ENCODE assay signal across 8 mouse cellular contexts in genomic region chr5:76118441-76118840, GRCm38 (mm10). TPM values are rescaled to one million over a fixed set of nuclear protein-coding genes. Genes with fewer than 3 reads are reported as not detected.
DNase-seq lines count a peak whose midpoint lies in the region; ATAC-seq lines count a peak whose summit lies in the region.

No protein-coding gene starts in this region.

- H3K36me3 ChIP-seq in splenic B cell, adult 2 months (ENCODE audit: control insufficient read depth, insufficient read depth, low read length, poor library complexity, severe bottlenecking) = no peaks in the 10 kb centered on the region

- no peaks in the 10 kb centered on the region for H3K27me3 ChIP-seq in splenic B cell, adult 2 months (ENCODE audit: control insufficient read depth, insufficient read depth, low read length, poor library complexity, severe bottlenecking)

- no peak for ATAC-seq in frontal cortex, adult (ENCODE audit: low TSS enrichment)

- DNase-seq in frontal cortex, postnatal 10 days (ENCODE audit: low spot score in 2 of 2) = peak; percentile 20 to 61
- DNase-seq in CD4-positive helper T cell, adult 2 months (ENCODE audit: low read depth, low spot score) = peak; percentile 20
- peak; percentile 45 for DNase-seq in adrenal gland, postnatal 4 days (ENCODE audit: low spot score in 2 of 2)
- DNase-seq in frontal cortex, postnatal 36 days (ENCODE audit: low spot score in 2 of 2) = peak; percentile 66 to 80
- DNase-seq in kidney, postnatal 4 days = peak; percentile 84 to 88
- peak; percentile 79 for DNase-seq in lung, postnatal 10 days
- peak; percentile 63 for DNase-seq in splenic B cell, adult 2 months (ENCODE audit: low read depth, low spot score)

RNA-seq across cellular contexts. Expression of gene Srd5a3, which starts 21.6 kb away (rescaled TPM):
- total RNA-seq in adrenal gland, postnatal 4 days (2021) = 10 to 100 TPM; 31.3 to 33.9 TPM

Comparison
In these comparisons a context has a peak if more than half of its experiments do, and no peak if none do; other contexts are left out.
1. DNase-seq: peak in every context shown above with its lines; median percentile 86 in kidney, postnatal 4 days; 79 in lung, postnatal 10 days; 73 in frontal cortex, postnatal 36 days; 63 in splenic B cell, adult 2 months; 45 in adrenal gland, postnatal 4 days; 40 in frontal cortex, postnatal 10 days; 20 in CD4-positive helper T cell, adult 2 months.